Mouse (Mus musculus) kidney, embryonic 14.5 days (tissue): ENCODE results near the gene Fut1. TPM values are rescaled to one million over a fixed set of nuclear protein-coding genes. Genes with fewer than 3 reads are reported as not detected.

Source experiments
- ATAC-seq: fragments of 200-750 bp; cut with Nextera tagmentation; 2 replicates; pipeline ENCODE4 v1.8.0; 2017; ENCODE audit warnings: moderate number of reproducible peaks, mild to moderate bottlenecking, moderate TSS enrichment, moderate library complexity; ENCODE audit not compliant: low FRiP score, low TSS enrichment
- H3K27ac ChIP-seq: fragments of 300-500 bp; sonication (generic); 2 replicates; pipeline ENCODE4 v1.5.1; 2014; ENCODE audit warnings: low read depth, mild to moderate bottlenecking, low read length, moderate library complexity, mixed read lengths
- H3K27me3 ChIP-seq: fragments of 300-500 bp; sonication (generic); 2 replicates; pipeline ENCODE4 v1.6.1; 2014; ENCODE audit warnings: mild to moderate bottlenecking, low read length; ENCODE audit not compliant: control insufficient read depth, insufficient read depth
- H3K36me3 ChIP-seq: fragments of 300-500 bp; sonication (generic); 2 replicates; pipeline ENCODE4 v1.6.1; 2014; ENCODE audit warnings: low read length, mixed read lengths; ENCODE audit not compliant: control insufficient read depth, insufficient read depth
- H3K4me1 ChIP-seq: fragments of 300-500 bp; sonication (generic); 2 replicates; pipeline ENCODE4 v1.6.1; 2014; ENCODE audit warnings: low read length, mixed read lengths; ENCODE audit not compliant: control insufficient read depth, insufficient read depth
- H3K4me2 ChIP-seq: fragments of 300-500 bp; sonication (generic); replicated peaks from 2 replicates; pipeline ENCODE4 v1.6.1; 2014; ENCODE audit warnings: low read depth, mild to moderate bottlenecking, low read length
- H3K4me3 ChIP-seq: fragments of 300-500 bp; sonication (generic); 2 replicates; pipeline ENCODE4 v1.5.1; 2014; ENCODE audit warnings: mild to moderate bottlenecking, low read length
- H3K9ac ChIP-seq: fragments of 300-500 bp; sonication (generic); 2 replicates; pipeline ENCODE4 v1.6.1; 2014; ENCODE audit warnings: low read depth, mild to moderate bottlenecking, low read length, moderate library complexity
- H3K9me3 ChIP-seq: fragments of 300-500 bp; sonication (generic); 2 replicates; pipeline ENCODE4 v1.6.1; 2016; ENCODE audit warnings: low read length; ENCODE audit not compliant: control insufficient read depth
- WGBS: fragments of 180-500 bp; shearing (Covaris S2); extraction: QIAGEN DNeasy Blood & Tissue Kit; methylation state at CpG from one replicate; pipeline ENCODE4 v1.1.7; 2014; 5-methylcytosine and 5-hydroxymethylcytosine counted together
- polyA plus RNA-seq: library from polyadenylated mRNA; unstranded; fragments of >200 nt; fragmentation: Nextera tagmentation; extraction: Ambion mirVana; gene quantifications from 2 replicates; pipeline ENCODE4 v1.2.1, GENCODE M21; 2014

The Fut1 gene
- 0.14 TPM in 2 replicates for polyA plus RNA-seq

DNA sequence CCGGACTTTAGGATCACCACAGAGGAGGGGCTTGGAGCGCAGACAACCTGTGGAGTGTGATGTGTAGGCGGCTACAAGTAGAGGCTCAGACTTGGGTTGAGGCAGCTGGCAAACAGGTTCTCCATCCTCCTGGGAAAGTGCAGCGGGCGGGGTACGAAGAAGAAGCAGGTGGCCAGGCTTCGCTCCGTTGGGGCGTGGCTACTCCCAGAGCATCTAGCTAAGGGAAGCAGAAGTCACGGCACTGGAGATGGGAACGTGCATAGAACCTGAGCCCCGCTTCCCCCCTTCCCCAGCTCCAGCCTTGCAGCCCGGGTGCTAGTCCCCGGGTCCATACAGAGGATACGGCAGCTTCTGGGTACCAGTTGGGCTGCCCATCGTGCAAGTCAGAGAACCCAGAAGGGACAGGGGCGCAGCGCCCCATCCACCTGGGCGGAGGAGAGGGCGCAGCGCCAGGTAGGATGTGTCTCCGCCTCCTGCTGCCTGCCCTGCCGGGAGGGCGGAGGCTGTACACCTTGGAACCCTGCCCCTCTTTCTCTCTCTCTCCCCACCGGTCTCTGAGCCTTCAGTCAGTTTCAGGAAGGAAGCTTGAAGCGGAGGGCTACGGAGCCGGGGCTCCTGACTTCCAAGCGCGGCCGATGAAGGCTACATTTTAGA lies at the start of gene Fut1:
TSS of gene Fut1 (plus strand) at position 248 of the 654 bp plus-strand sequence.
- H3K9ac ChIP-seq = peak within 1 kb of the TSS; percentile 31; the same call in 1 of the 2 replicates
- peaks cover 12% of the 10 kb centered on the region for H3K4me1 ChIP-seq
- WGBS = 6% methylated on average over 31 of the region's 31 CpGs
- H3K27ac ChIP-seq = no peak within 1 kb of the TSS
- no peaks in the 10 kb centered on the region for H3K36me3 ChIP-seq
- H3K4me3 ChIP-seq = peak within 1 kb of the TSS; percentile 23; the same call in 1 of the 2 replicates
- H3K4me2 ChIP-seq = peak within 1 kb of the TSS; percentile 44
- peak; percentile 58 for ATAC-seq
- peaks cover 31% of the 10 kb centered on the region for H3K27me3 ChIP-seq
- H3K9me3 ChIP-seq = no peaks in the 10 kb centered on the region

DNA sequence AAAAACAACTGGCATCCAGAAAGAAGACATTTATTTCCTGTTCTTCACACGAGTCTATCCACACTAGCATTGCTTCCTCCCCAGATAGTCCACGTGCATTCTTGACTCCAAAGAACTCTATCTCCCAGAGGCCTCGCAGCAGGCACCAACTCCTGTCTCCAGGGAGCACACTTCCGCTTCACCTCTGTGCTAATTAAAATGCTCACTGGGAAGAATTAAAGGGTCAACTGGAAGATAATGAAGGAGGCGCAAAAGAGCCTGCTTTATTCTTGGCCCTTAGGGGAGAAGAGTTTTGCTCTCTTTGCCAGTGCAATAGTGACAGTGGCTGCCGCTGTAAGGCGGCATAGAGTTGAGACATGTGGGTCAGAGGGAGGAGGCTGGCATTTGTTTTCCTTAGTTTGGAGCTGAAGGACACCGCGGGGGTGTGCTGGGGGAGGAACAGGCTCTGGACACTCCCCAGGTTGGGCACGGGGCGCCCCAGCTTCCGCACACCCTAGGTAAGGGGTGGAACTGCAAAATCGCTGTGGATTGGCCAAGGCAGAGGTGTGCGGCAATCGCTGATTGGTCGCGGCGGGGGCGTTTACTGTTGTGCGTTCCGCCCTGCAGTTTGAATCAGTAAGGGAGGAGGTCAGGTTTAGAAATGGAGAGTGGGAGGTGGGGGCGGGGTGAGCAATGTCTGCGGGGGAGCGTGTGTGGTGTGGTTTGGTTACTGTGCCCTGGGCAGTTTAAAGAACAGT lies 49.1 kb upstream of the Fut1 start:
- ATAC-seq = peak; percentile 97
- Histone ChIP-seq H3K4me3 (peak overlapping the region; percentile 39), H3K9me3 (no peaks in the 10 kb centered on the region), H3K4me1 (peaks cover 24% of the 10 kb centered on the region), H3K4me2 (peak overlapping the region; percentile 58), H3K27me3 (no peaks in the 10 kb centered on the region), H3K36me3 (no peaks in the 10 kb centered on the region), H3K27ac (peak overlapping the region; percentile 86), H3K9ac (peak overlapping the region; percentile 44; the same call in 1 of the 2 replicates)
- WGBS = under 1% methylated on average over 24 of the region's 24 CpGs

DNA sequence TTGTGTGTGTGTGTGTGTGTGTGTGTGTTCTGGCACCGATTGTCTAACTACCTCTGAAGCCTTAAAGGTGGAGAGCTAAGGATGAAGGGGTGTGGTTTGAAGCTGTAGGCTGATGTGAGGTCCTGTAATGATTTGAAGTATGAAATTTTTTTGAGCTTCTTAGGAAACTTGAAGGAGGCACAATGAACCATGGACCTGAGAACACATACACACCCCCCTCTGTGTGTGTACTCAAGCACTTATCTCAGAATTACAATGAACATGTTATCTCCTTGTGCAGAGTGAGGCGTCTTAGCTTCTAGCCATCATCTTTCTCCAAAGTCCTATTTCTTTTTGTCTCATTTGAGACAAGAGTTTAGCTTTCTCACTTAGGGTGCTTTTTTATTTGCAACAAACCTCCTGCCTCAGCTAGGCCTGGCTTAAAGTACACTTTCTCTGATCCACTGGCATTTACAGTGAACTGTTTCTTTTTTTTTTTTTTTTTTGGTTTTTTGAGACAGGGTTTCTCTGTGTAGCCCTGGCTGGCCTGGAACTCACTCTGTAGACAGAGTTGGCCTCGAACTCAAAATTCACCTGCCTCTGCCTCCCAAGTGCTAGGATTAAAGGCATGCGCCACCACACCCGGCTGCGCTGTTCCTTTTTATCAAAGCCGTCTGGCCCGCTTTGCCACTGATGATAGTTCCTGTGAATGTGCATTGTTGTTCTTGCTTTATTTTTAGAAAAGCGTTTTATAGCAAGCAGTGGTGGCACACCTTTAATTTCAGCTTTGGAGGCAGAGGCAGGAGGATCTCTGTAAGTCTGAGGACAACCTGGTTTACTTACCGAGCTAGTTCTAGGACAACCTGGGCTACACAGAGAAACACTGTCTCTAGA lies 48.3 kb upstream of the Fut1 start:
- Histone ChIP-seq H3K27me3 (no peaks in the 10 kb centered on the region), H3K4me2 (peak overlapping the region; percentile 58), H3K9ac (0 out of 2 replicates have a peak overlapping the region, but pooled peaks have one; percentile 18), H3K4me3 (peak overlapping the region; percentile 39), H3K4me1 (peaks cover 25% of the 10 kb centered on the region), H3K27ac (peak overlapping the region; percentile 79), H3K9me3 (no peaks in the 10 kb centered on the region), H3K36me3 (no peaks in the 10 kb centered on the region)
- no peak for ATAC-seq
- 82% methylated on average over 10 of the region's 10 CpGs for WGBS

DNA sequence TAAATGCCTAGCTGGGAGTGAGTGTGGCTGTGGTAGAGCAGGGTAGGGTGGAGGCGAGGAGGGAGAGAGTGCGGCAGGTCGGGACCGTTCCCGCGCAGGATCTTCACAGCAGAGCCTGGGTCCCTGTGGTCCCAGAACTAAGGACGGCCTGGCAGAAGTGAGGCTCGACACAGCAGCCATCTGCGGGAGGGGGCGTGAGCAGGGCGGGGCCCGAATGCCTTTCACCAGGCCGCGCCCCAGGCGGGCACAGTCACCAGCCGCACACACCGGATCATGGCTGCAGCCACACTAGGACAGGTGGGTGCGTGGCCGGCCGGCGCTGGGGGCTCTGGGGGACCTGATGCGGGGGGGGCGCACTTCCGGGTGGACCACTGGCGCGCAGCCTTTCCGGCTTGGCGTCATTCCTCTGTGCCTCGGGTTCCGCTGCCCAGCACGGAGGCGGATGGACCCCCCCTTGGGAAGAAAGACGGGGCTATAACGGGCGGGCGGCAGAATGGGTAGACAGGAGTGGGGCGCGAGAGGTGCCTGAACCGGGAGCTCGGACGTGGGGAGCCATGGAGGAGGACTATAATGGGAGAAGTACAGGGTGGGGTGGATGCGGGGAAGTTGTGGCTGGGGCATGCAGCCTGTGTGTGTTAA lies 46.9 kb upstream of the Fut1 start, which contains the start of gene Bcat2:
TSS of gene Bcat2 (plus strand) at position 51 of the 639 bp plus-strand sequence.
- peak within 1 kb of the TSS; percentile 86 for H3K27ac ChIP-seq
- H3K9ac ChIP-seq = peak within 1 kb of the TSS; percentile 73
- peaks cover 34% of the 10 kb centered on the region for H3K4me1 ChIP-seq
- H3K4me2 ChIP-seq = peak within 1 kb of the TSS; percentile 72
- H3K27me3 ChIP-seq = no peaks in the 10 kb centered on the region
- whole genome bisulfite sequencing = 2% methylated on average over 42 of the region's 42 CpGs
- H3K36me3 ChIP-seq = no peaks in the 10 kb centered on the region
- no peaks in the 10 kb centered on the region for H3K9me3 ChIP-seq
- peak within 1 kb of the TSS; percentile 69 for H3K4me3 ChIP-seq
- ATAC-seq = peak; percentile 64

DNA sequence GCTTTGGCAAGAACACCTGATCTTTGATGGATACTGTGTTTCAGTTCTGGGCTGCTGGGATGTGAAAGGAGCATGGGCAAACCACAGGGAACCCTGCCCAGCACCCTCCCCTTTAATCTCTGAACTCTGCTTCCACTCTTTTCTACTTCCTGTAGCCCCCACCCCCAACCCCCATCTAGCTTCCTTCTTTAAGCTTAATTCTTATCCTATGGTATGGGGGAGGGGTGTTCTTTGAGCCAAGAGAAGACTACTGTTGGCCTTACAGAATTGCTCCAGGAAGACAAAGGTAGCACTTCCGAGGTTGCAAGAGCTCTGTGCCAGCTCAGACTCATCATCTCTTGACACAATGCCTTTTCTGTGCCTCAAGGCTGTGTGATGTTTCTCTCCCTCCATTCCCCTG lies 45.1 kb upstream of the Fut1 start:
- H3K36me3 ChIP-seq = peaks cover 16% of the 10 kb centered on the region
- peaks cover 39% of the 10 kb centered on the region for H3K4me1 ChIP-seq
- H3K27ac ChIP-seq = no peak overlapping the region
- ATAC-seq = no peak
- H3K9ac ChIP-seq = 0 out of 2 replicates have a peak overlapping the region, but pooled peaks have one; percentile 73
- no peak overlapping the region for H3K4me3 ChIP-seq
- no peaks in the 10 kb centered on the region for H3K27me3 ChIP-seq
- no peaks in the 10 kb centered on the region for H3K9me3 ChIP-seq
- peak overlapping the region; percentile 72; the same call in 1 of the 2 replicates for H3K4me2 ChIP-seq
- WGBS = 63% methylated on average over 1 of the region's 1 CpGs

DNA sequence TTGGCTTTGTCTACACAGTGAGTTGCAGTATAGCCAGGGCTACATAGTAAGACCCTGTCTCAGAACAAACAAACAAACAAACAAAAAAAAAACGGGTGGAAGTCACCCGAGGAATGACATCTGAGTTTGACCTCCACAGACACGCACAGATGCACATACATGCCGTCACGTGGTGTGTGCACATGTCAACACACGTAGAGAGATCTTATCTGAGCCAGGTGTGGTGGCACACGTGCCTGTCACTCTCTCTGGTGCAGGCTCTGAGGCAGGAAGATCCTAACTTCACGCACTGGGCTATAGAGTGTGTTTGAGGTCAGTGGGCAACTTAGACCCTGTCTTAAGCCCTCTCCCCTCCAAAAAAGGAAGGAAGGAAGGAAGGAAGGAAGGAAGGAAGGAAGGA lies 43.1 kb upstream of the Fut1 start:
- H3K36me3 ChIP-seq = peaks cover 25% of the 10 kb centered on the region
- H3K27me3 ChIP-seq = no peaks in the 10 kb centered on the region
- H3K9ac ChIP-seq = peak overlapping the region; percentile 7; the same call in 1 of the 2 replicates
- WGBS = 57% methylated on average over 8 of the region's 8 CpGs
- H3K4me1 ChIP-seq = peaks cover 34% of the 10 kb centered on the region
- H3K4me2 ChIP-seq = peak overlapping the region; percentile 17; the same call in 1 of the 2 replicates
- no peaks in the 10 kb centered on the region for H3K9me3 ChIP-seq
- no peak overlapping the region for H3K4me3 ChIP-seq
- no peak for ATAC-seq
- no peak overlapping the region; the same call in 1 of the 2 replicates for H3K27ac ChIP-seq

DNA sequence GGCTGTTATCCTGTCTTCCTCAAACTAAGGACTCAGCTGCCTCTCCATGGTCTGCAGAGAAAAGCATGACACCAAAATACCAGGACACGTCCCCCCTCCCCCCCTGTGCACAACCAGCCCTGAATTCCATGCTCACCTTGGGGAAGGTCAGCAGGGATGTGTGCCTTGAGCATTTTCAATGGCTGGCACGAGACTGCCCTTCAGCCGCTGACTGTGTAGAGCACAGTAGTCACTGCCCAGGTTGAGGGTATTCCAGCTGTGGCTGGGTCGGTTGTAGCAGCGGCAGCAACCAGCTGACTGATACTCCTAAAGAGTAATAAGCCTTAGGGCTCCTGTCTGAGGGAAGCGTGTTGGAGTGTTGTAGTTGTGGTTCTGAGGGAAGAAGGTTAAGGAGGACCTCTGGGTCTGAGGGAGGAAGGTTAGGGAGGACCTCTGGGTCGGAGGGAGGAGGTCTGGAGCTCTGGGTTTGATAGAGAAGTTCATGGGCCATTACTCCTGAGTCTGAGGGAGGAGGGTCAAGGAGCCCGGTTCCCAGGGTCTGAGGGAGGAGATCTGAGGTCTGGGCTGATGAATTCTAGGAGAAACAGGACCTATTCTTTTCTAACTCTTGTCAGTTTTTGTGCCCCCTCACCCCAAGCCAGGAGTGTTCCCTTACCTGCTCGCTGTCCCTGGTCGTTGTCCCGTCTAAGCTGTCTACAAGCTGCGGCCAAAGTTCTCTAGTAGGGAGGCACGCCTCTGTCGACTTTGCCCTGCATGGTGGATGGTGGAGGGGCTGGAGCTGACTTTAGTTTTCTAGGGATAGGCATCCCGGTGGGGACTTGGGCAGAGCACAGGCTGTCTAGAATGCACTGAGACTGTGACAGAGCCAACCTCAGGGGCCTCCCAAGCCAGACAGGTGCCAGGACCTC lies 42.4 kb upstream of the Fut1 start:
- Histone ChIP-seq H3K9ac (peak overlapping the region; percentile 20; the same call in 1 of the 2 replicates), H3K4me1 (peaks cover 33% of the 10 kb centered on the region), H3K9me3 (no peaks in the 10 kb centered on the region), H3K4me3 (peak overlapping the region; percentile 9; the same call in 1 of the 2 replicates), H3K4me2 (peak overlapping the region; percentile 17; the same call in 1 of the 2 replicates), H3K27ac (peak overlapping the region; percentile 67), H3K36me3 (peaks cover 25% of the 10 kb centered on the region), H3K27me3 (no peaks in the 10 kb centered on the region)
- peak; percentile 59 for ATAC-seq
- WGBS = 50% methylated on average over 15 of the region's 15 CpGs
